Mouse (Mus musculus) limb, embryonic 15.5 days (tissue): ENCODE measurements at regions not wholly inside any gene's neighbourhood (a gene's known extent, or its start where the extent isn't known, plus 50 kb on each side); places are given as distances from the start of the nearest gene placed in this dataset.

Experiments
- ATAC-seq: fragments of 200-750 bp; cut with Nextera tagmentation; 2 replicates; pipeline ENCODE4 v1.8.0; 2017; ENCODE audit warnings: low read depth, moderate TSS enrichment; ENCODE audit not compliant: insufficient number of reproducible peaks, low FRiP score, low TSS enrichment
- H3K27ac ChIP-seq: fragments of 300-500 bp; sonication (generic); 2 replicates; pipeline ENCODE4 v1.5.1; 2015; ENCODE audit warnings: moderate library complexity, mild to moderate bottlenecking, inconsistent platforms
- H3K27me3 ChIP-seq: fragments of 300-500 bp; sonication (generic); 2 replicates; pipeline ENCODE4 v1.6.1; 2015; ENCODE audit warnings: inconsistent platforms
- H3K36me3 ChIP-seq: fragments of 300-500 bp; sonication (generic); 2 replicates; pipeline ENCODE4 v1.6.1; 2015; ENCODE audit warnings: inconsistent platforms
- H3K4me1 ChIP-seq: fragments of 300-500 bp; sonication (generic); 2 replicates; pipeline ENCODE4 v1.6.1; 2015; ENCODE audit warnings: inconsistent platforms
- H3K4me2 ChIP-seq: fragments of 300-500 bp; sonication (generic); 2 replicates; pipeline ENCODE4 v1.6.1; 2015; ENCODE audit warnings: mild to moderate bottlenecking, inconsistent platforms
- H3K4me3 ChIP-seq: fragments of 300-500 bp; sonication (generic); 2 replicates; pipeline ENCODE4 v1.5.1; 2015; ENCODE audit warnings: mild to moderate bottlenecking, inconsistent platforms
- H3K9ac ChIP-seq: fragments of 300-500 bp; sonication (generic); 2 replicates; pipeline ENCODE4 v1.6.1; 2015; ENCODE audit warnings: inconsistent platforms
- H3K9me3 ChIP-seq: fragments of 300-500 bp; sonication (generic); 2 replicates; pipeline ENCODE4 v1.6.1; 2016; ENCODE audit warnings: inconsistent platforms
- WGBS: fragments of 180-500 bp; shearing (Covaris S2); methylation state at CpG from one replicate; pipeline ENCODE4 v1.1.7; 2015; 5-methylcytosine and 5-hydroxymethylcytosine counted together

DNA sequence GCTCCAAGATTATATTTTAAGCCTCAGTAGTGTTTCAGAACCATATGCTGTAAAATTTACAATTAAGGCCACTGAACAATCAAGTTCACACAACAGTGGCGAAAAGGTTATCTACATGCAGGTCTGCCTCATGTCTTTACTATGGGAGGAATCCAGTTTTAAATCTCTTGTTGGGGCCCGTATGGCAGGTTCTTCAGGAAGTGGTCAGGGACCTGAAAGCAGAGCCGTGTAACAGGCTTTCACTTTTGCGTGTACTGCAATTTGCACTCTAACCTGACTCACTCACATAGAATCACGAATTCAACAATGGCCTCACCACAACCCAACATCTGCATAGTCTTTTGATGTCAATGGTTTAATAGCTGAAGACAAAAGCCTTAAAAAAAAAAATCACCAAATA is 312.6 kb downstream of the Tex13c3 start:
- no peaks in the 10 kb centered on the region for H3K9me3 ChIP-seq
- no peak overlapping the region for H3K4me3 ChIP-seq
- no peaks in the 10 kb centered on the region for H3K36me3 ChIP-seq
- no peaks in the 10 kb centered on the region for H3K4me1 ChIP-seq
- no peak overlapping the region for H3K27ac ChIP-seq
- no peak overlapping the region for H3K9ac ChIP-seq
- ATAC-seq: no peak
- no peak overlapping the region for H3K4me2 ChIP-seq
- WGBS: 65% methylated on average over 5 of the region's 5 CpGs
- no peaks in the 10 kb centered on the region for H3K27me3 ChIP-seq

- Histone ChIP-seq H3K27ac (no peak overlapping the region), H3K27me3 (no peaks in the 10 kb centered on the region), H3K9me3 (no peaks in the 10 kb centered on the region), H3K36me3 (no peaks in the 10 kb centered on the region), H3K4me3 (no peak overlapping the region), H3K9ac (no peak overlapping the region), H3K4me1 (no peaks in the 10 kb centered on the region), H3K4me2 (no peak overlapping the region)
- ATAC-seq: no peak
- 67% methylated on average over 1 of the region's 1 CpGs for WGBS
Measured at GRCm38 (mm10) chrX:19168111-19168510, 313.0 kb downstream of the Tex13c3 start.

DNA sequence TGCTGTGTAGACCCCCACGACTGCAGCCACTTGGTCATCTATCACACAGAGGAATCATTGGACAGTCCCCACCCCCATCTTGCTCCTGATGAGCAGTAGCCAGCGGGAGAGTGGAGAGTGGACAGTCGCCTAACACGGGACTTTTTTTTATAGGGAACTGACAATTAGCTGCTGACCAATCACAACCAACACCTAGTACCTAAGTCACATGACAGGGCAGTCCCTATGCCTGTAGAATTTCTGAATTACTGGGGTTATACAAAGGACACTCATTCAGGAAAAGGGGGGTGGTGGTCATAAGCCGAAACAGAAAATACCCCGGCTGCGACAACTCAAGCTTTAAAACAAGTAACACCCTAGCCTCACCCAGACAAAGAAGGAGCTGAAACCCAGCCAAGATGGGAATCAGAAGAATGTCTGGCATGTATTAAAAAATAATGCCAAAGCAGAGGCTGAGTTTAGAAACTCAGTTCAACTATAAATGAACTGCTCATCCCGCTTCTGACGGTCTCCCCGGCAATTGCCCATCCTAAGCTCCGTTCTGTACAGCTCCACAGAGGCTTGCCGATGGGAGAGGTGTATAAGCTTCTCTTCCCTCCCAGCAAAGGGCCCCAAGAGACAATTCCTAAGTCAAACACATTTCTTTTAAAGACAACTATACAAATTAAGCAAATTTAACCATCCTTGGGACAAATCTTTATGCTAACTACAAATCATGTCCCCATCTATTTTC is 313.8 kb downstream of the Tex13c3 start:
- WGBS: 46% methylated on average over 12 of the region's 12 CpGs
- Histone ChIP-seq H3K36me3 (no peaks in the 10 kb centered on the region), H3K27me3 (no peaks in the 10 kb centered on the region), H3K4me1 (no peaks in the 10 kb centered on the region), H3K4me2 (peak overlapping the region; percentile 20), H3K27ac (no peak overlapping the region), H3K9me3 (no peaks in the 10 kb centered on the region), H3K4me3 (peak overlapping the region; percentile 20), H3K9ac (no peak overlapping the region)
- ATAC-seq: no peak

DNA sequence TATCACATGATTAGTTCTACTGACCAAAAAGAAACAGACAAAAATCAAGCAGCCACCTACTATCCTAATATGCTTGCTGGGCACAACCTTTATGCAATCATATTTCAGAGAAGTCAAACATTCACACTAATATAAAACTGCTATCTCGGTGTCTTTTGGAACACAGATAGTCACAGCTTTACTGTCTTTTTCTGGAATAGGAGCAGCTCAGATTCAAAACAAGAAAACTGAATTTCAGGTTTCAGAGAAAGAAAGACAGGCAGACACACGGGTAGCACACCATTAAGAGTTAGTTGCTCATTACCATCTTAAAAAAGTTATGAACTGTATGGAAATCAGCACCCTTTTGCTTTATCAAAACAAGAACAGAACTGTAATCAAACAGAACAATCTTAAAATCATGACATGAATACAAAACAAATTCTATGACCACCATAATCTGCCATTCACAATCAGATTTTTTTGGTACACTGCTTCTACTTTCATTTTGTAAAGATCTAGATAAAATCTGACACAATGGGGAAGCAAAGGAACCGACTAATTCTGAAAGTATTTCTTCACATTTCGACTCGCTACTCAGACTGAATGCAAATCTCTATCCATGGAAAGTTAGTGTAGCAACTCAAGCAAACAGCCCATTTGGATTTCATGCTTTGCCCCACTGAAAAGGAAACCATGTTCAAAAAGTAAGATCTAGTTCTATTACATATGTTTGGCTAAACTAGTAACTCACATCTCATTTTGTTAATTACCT is 315.1 kb downstream of the Tex13c3 start:
- ATAC-seq: no peak
- H3K27ac ChIP-seq: no peak overlapping the region
- H3K9me3 ChIP-seq: no peaks in the 10 kb centered on the region
- WGBS: 69% methylated on average over 5 of the region's 5 CpGs
- no peaks in the 10 kb centered on the region for H3K36me3 ChIP-seq
- H3K4me3 ChIP-seq: no peak overlapping the region
- no peak overlapping the region for H3K9ac ChIP-seq
- no peak overlapping the region for H3K4me2 ChIP-seq
- no peaks in the 10 kb centered on the region for H3K4me1 ChIP-seq
- no peaks in the 10 kb centered on the region for H3K27me3 ChIP-seq

GRCm38 (mm10) chrX:19164151-19164550 is 317.0 kb downstream of the Tex13c3 start:
- no peak overlapping the region for H3K4me2 ChIP-seq
- H3K9me3 ChIP-seq: no peaks in the 10 kb centered on the region
- no peak for ATAC-seq
- H3K9ac ChIP-seq: no peak overlapping the region
- no peaks in the 10 kb centered on the region for H3K4me1 ChIP-seq
- H3K4me3 ChIP-seq: no peak overlapping the region
- H3K27ac ChIP-seq: no peak overlapping the region
- H3K27me3 ChIP-seq: no peaks in the 10 kb centered on the region
- H3K36me3 ChIP-seq: no peaks in the 10 kb centered on the region
- 50% methylated on average over 5 of the region's 5 CpGs for WGBS

GRCm38 (mm10) chrX:19162958-19163357 is 318.2 kb downstream of the Tex13c3 start:
- WGBS: 76% methylated on average over 1 of the region's 1 CpGs
- no peaks in the 10 kb centered on the region for H3K27me3 ChIP-seq
- H3K9ac ChIP-seq: no peak overlapping the region
- no peak overlapping the region for H3K4me3 ChIP-seq
- no peak overlapping the region for H3K27ac ChIP-seq
- H3K9me3 ChIP-seq: no peaks in the 10 kb centered on the region
- no peak for ATAC-seq
- H3K4me2 ChIP-seq: no peak overlapping the region
- H3K36me3 ChIP-seq: no peaks in the 10 kb centered on the region
- H3K4me1 ChIP-seq: no peaks in the 10 kb centered on the region

DNA sequence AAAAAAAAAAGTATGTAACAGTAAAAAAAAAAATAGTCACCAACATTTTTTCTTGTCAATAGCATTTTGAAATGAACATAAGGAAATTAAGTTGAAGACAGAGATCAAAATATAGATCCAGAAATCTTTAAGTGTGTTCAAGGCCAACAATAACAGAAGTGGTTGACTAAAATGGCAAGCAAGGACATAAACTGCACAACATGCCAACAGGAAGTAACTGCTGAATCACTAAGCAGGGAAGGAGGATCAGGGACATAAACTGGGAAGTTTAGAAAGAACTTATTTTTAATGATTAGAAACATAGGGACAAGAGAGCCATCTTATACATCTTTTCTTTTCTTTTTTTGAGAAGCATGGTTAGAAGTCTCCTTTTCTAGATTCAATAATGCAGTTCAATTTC is 318.8 kb downstream of the Tex13c3 start:
- no peak overlapping the region for H3K27ac ChIP-seq
- H3K4me2 ChIP-seq: no peak overlapping the region
- no peaks in the 10 kb centered on the region for H3K9me3 ChIP-seq
- no peaks in the 10 kb centered on the region for H3K4me1 ChIP-seq
- H3K27me3 ChIP-seq: no peaks in the 10 kb centered on the region
- no peak for ATAC-seq
- H3K36me3 ChIP-seq: no peaks in the 10 kb centered on the region
- H3K9ac ChIP-seq: no peak overlapping the region
- H3K4me3 ChIP-seq: no peak overlapping the region

DNA sequence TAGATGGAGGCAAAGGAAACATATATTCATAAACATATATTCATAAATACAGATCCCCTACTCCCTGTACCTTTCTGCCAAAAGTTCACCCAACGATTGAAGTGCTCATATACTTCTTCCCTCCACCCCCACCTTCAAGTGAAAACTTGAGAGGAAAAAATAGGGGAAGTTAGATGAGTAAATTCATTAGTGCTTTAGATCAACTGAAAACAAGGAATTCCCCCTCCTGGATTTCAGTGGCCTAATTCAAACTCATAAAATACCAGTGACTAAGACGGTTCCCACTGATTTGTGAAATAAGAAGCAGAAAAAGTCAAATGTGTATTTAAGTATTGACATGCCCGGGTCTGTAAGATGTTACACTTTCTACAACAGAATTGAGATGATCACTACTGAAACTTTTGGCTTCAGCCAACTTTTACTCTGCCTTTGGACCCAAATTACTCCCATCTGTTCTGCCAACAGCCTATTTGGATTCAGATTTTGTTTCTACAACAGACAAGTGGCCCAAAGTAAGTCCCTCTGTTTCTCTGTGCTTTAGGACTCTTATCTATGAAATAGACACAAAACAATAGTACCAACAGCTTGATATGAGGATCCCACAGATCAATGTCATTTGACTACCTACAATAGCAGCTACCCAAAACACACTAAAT is 320.7 kb downstream of the Tex13c3 start:
- ATAC-seq: no peak
- Histone ChIP-seq H3K27me3 (no peaks in the 10 kb centered on the region), H3K4me2 (no peak overlapping the region), H3K36me3 (no peaks in the 10 kb centered on the region), H3K4me1 (no peaks in the 10 kb centered on the region), H3K9me3 (no peaks in the 10 kb centered on the region), H3K9ac (no peak overlapping the region), H3K4me3 (no peak overlapping the region), H3K27ac (no peak overlapping the region)
- 62% methylated on average over 3 of the region's 3 CpGs for WGBS

- Histone ChIP-seq H3K36me3 (no peaks in the 10 kb centered on the region), H3K27ac (no peak overlapping the region), H3K4me1 (no peaks in the 10 kb centered on the region), H3K9me3 (no peaks in the 10 kb centered on the region), H3K9ac (no peak overlapping the region), H3K4me2 (no peak overlapping the region), H3K27me3 (no peaks in the 10 kb centered on the region), H3K4me3 (no peak overlapping the region)
- WGBS: 71% methylated on average over 6 of the region's 6 CpGs
- no peak for ATAC-seq
Measured at GRCm38 (mm10) chrX:19157464-19158203, 323.5 kb downstream of the Tex13c3 start.

GRCm38 (mm10) chrX:19153619-19154018 is 327.5 kb downstream of the Tex13c3 start:
- H3K4me2 ChIP-seq: no peak overlapping the region
- no peak overlapping the region for H3K4me3 ChIP-seq
- no peak for ATAC-seq
- no peaks in the 10 kb centered on the region for H3K4me1 ChIP-seq
- H3K36me3 ChIP-seq: no peaks in the 10 kb centered on the region
- no peak overlapping the region for H3K27ac ChIP-seq
- no peaks in the 10 kb centered on the region for H3K27me3 ChIP-seq
- 84% methylated on average over 2 of the region's 2 CpGs for WGBS
- no peaks in the 10 kb centered on the region for H3K9me3 ChIP-seq
- no peak overlapping the region for H3K9ac ChIP-seq

DNA sequence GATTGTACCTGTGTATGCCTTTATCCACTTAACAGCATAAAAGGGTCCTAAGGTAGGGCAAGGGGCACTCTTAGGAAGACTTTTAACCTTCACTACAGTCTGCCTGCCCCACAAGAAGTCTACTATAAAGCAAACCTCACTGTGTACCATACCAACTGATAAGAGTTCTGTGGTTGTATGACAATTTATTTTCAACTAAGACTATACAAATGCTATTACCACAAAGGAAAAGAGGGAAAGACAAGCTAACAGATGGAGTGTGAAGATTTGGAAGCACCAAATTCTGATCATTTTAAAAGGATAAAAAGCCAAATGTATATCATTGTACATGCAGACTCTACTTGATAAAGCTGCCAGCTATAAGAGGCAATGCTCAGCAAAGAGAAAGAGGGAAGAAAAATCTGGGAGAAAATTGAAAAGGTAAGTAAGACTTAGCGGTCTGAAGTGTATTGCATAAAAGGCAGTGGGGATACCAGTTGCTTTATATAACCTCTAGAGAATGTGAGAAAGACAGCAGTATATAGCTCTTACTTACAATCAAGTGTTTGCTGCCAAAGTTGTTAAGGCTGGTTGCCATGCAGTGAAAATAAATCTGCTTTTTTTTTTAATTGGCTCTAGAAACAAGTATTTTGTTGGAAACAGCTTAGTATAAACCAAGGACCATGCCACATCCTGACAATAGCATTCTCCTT is 328.8 kb downstream of the Tex13c3 start:
- no peak overlapping the region for H3K27ac ChIP-seq
- no peak overlapping the region for H3K9ac ChIP-seq
- no peak overlapping the region for H3K4me2 ChIP-seq
- 83% methylated on average over 1 of the region's 1 CpGs for WGBS
- ATAC-seq: no peak
- no peaks in the 10 kb centered on the region for H3K36me3 ChIP-seq
- H3K4me3 ChIP-seq: no peak overlapping the region
- H3K27me3 ChIP-seq: no peaks in the 10 kb centered on the region
- H3K9me3 ChIP-seq: no peaks in the 10 kb centered on the region
- H3K4me1 ChIP-seq: no peaks in the 10 kb centered on the region
